21 mouse cellular contexts compared by ENCODE assay signal in the genomic region with DNA sequence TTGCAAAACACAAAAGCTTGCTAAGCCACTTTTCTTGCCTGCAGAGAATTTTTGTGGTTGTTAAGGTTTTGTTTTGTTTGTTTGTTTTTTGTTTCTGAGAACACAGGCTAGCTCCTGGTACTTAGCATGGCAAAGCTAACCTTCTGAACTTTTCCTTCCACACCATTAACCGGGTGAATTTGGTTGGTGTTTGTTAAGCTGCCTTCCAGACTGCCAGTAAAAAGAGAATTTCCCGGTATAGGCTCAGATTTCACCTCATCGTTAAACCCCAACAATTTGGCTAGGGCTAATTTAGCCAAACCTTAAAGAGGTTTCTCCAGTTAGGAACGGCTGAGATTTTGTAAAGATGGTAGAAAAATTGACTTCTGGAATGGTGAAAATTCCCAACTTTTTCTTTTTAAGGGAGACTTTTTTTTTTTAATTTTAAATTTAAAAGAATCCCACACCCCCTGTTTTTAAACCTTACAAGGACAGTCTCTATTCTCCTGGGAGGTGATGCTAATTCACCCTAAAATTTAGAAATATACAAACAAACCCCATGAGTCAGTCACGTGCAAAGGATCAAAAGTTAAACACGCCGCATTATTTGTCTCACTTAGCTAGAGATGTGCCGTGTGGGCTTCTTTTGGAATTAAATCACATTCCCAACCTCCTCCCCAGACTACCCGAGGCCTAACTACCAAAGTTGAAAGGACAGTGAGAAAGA.
DNase-seq lines count a peak whose midpoint lies in the region; ATAC-seq and TF ChIP-seq lines count a peak whose summit lies in the region.
"Had no signal": no experiment of that assay in that cellular context is flagged by ENCODE, and none has a peak within 500 bp of the region (broad histone marks: within the 10 kb centered on the region; RNA-seq: fewer than 3 reads in every experiment).

No protein-coding gene starts in this region.

- no peak for TF ChIP-seq CTCF in kidney, postnatal 0 days (IDR thresholded peaks at IDR 0.05; ENCODE audit: low read depth)
- TF ChIP-seq CTCF in Patski (IDR thresholded peaks at IDR 0.05) = no peak

- H3K36me3 ChIP-seq in embryonic facial prominence, embryonic 11.5 days (replicated peaks; ENCODE audit: control insufficient read depth, insufficient read depth, low read depth, low read length) = no peaks in the 10 kb centered on the region
- H3K36me3 ChIP-seq in embryonic facial prominence, embryonic 10.5 days (replicated peaks) = no peaks in the 10 kb centered on the region
- no peaks in the 10 kb centered on the region for H3K36me3 ChIP-seq in kidney, postnatal 0 days (ENCODE audit: insufficient read depth, low read length)
- H3K36me3 ChIP-seq in limb, embryonic 11.5 days (ENCODE audit: control insufficient read depth, insufficient read depth, low read length) = no peaks in the 10 kb centered on the region
- H3K36me3 ChIP-seq in hindbrain, embryonic 10.5 days = no peaks in the 10 kb centered on the region
- H3K36me3 ChIP-seq: embryonic facial prominence, embryonic 15.5 days; heart, embryonic 13.5 days had no signal

- H3K27me3 ChIP-seq in embryonic facial prominence, embryonic 11.5 days (ENCODE audit: control insufficient read depth, insufficient read depth, low read length) = no peaks in the 10 kb centered on the region
- H3K27me3 ChIP-seq in embryonic facial prominence, embryonic 10.5 days (replicated peaks; ENCODE audit: low read depth, poor library complexity, severe bottlenecking) = no peaks in the 10 kb centered on the region
- no peaks in the 10 kb centered on the region for H3K27me3 ChIP-seq in kidney, postnatal 0 days (ENCODE audit: insufficient read depth, low read length)
- H3K27me3 ChIP-seq in Patski = no peaks in the 10 kb centered on the region
- no peaks in the 10 kb centered on the region for H3K27me3 ChIP-seq in limb, embryonic 11.5 days (ENCODE audit: control insufficient read depth, insufficient read depth, low read length)
- H3K27me3 ChIP-seq in hindbrain, embryonic 10.5 days (ENCODE audit: insufficient read depth, poor library complexity, severe bottlenecking) = no peaks in the 10 kb centered on the region
- H3K27me3 ChIP-seq: embryonic facial prominence, embryonic 15.5 days; heart, embryonic 13.5 days had no signal

- no peaks in the 10 kb centered on the region for H3K9me3 ChIP-seq in embryonic facial prominence, embryonic 11.5 days (replicated peaks; ENCODE audit: control insufficient read depth, low read length)
- H3K9me3 ChIP-seq in embryonic facial prominence, embryonic 10.5 days = no peaks in the 10 kb centered on the region
- no peaks in the 10 kb centered on the region for H3K9me3 ChIP-seq in kidney, postnatal 0 days (replicated peaks; ENCODE audit: low read length)
- H3K9me3 ChIP-seq in limb, embryonic 11.5 days (ENCODE audit: control insufficient read depth, low read length) = no peaks in the 10 kb centered on the region
- no peaks in the 10 kb centered on the region for H3K9me3 ChIP-seq in hindbrain, embryonic 10.5 days
- H3K9me3 ChIP-seq: embryonic facial prominence, embryonic 15.5 days; heart, embryonic 13.5 days had no signal

- peak; percentile 57 for DNase-seq in embryonic facial prominence, embryonic 11.5 days (ENCODE audit: low spot score)
- DNase-seq in embryonic facial prominence, embryonic 10.5 days (ENCODE audit: low spot score) = no peak
- DNase-seq in kidney, postnatal 0 days (ENCODE audit: low spot score) = peak; percentile 60
- no peak for DNase-seq in kidney, postnatal 10 days
- DNase-seq in Patski (ENCODE audit: low read depth, low spot score) = peak; percentile 67
- DNase-seq in limb, embryonic 11.5 days (ENCODE audit: low spot score) = peak; percentile 29
- no peak for DNase-seq in hindbrain, embryonic 10.5 days (ENCODE audit: low spot score)
- DNase-seq in heart, postnatal 36 days = no peak
- DNase-seq: adrenal gland, postnatal 25 days; cerebellum, adult 2 months; heart, postnatal 4 days; kidney, postnatal 14 days; right cerebral cortex, adult 18-20 months; thymus, postnatal 14 days had no signal

- POLR2A ChIA-PET in Patski (lab: Charles Lee) = interaction anchor here (0.6 to 1.2 kb wide), 2 partner anchors 21 to 139 kb away, joined by 3 to 4 read pairs; no protein-coding TSS in a partner anchor

- 29% methylated on average over 9 of the region's 9 CpGs for WGBS in embryonic facial prominence, embryonic 11.5 days
- WGBS in embryonic facial prominence, embryonic 10.5 days = 39% methylated on average over 9 of the region's 9 CpGs
- 35% methylated on average over 9 of the region's 9 CpGs for WGBS in kidney, postnatal 0 days
- WGBS in limb, embryonic 11.5 days = 19% methylated on average over 9 of the region's 9 CpGs
- 53% methylated on average over 9 of the region's 9 CpGs for WGBS in hindbrain, embryonic 10.5 days

- H3K9ac ChIP-seq in embryonic facial prominence, embryonic 11.5 days (replicated peaks; ENCODE audit: low read length) = no peak overlapping the region
- H3K9ac ChIP-seq in kidney, postnatal 0 days (ENCODE audit: low read depth, low read length) = no peak overlapping the region
- no peak overlapping the region for H3K9ac ChIP-seq in limb, embryonic 11.5 days (ENCODE audit: low read length)
- H3K9ac ChIP-seq: embryonic facial prominence, embryonic 15.5 days; heart, embryonic 13.5 days had no signal

- no peak for ATAC-seq in embryonic facial prominence, embryonic 11.5 days (replicated peaks; ENCODE audit: insufficient number of reproducible peaks, low FRiP score, low TSS enrichment, low read depth)
- ATAC-seq in kidney, postnatal 0 days (replicated peaks; ENCODE audit: low FRiP score, low read depth) = no peak
- ATAC-seq in Patski = peak; percentile 86
- peak; percentile 44; the same call in 1 of the 2 replicates for ATAC-seq in limb, embryonic 11.5 days (ENCODE audit: insufficient number of reproducible peaks, low FRiP score, low TSS enrichment, low read depth)
- ATAC-seq: CD4-positive, CD25-positive, alpha-beta regulatory T cell, adult 4 months; hindbrain, embryonic 16.5 days; intestine, embryonic 16.5 days had no signal

- H3K27ac ChIP-seq in embryonic facial prominence, embryonic 11.5 days (replicated peaks; ENCODE audit: low read depth, low read length) = no peak overlapping the region
- H3K27ac ChIP-seq in embryonic facial prominence, embryonic 10.5 days (replicated peaks) = no peak overlapping the region
- H3K27ac ChIP-seq in kidney, postnatal 0 days = no peak overlapping the region
- no peak overlapping the region for H3K27ac ChIP-seq in limb, embryonic 11.5 days (replicated peaks; ENCODE audit: low read depth, low read length)
- no peak overlapping the region for H3K27ac ChIP-seq in hindbrain, embryonic 10.5 days
- H3K27ac ChIP-seq: embryonic facial prominence, embryonic 15.5 days; heart, embryonic 13.5 days; macrophage had no signal

- no peak overlapping the region for H3K4me3 ChIP-seq in embryonic facial prominence, embryonic 11.5 days (ENCODE audit: low read depth, low read length)
- H3K4me3 ChIP-seq in embryonic facial prominence, embryonic 10.5 days = no peak overlapping the region
- no peak overlapping the region for H3K4me3 ChIP-seq in kidney, postnatal 0 days (replicated peaks; ENCODE audit: low read depth, low read length)
- H3K4me3 ChIP-seq in limb, embryonic 11.5 days (ENCODE audit: low read depth, low read length) = no peak overlapping the region
- H3K4me3 ChIP-seq in hindbrain, embryonic 10.5 days = no peak overlapping the region
- H3K4me3 ChIP-seq: embryonic facial prominence, embryonic 15.5 days; heart, embryonic 13.5 days had no signal

- in situ Hi-C loops in Patski (cut with MboI; ENCODE audit: low pct_unique_long_range_greater_than_20kb) = no loop called here

- CTCF ChIA-PET in Patski (lab: Charles Lee) = interaction anchor here (0.8 to 1.4 kb wide), 4 partner anchors 9 to 108 kb away, joined by 3 to 4 read pairs (median 4); a partner anchor contains a TSS

- no peak overlapping the region for H3K4me2 ChIP-seq in embryonic facial prominence, embryonic 11.5 days (ENCODE audit: low read depth, low read length)
- H3K4me2 ChIP-seq in kidney, postnatal 0 days (ENCODE audit: low read length) = no peak overlapping the region
- H3K4me2 ChIP-seq in limb, embryonic 11.5 days (ENCODE audit: low read depth, severe bottlenecking) = no peak overlapping the region
- H3K4me2 ChIP-seq: embryonic facial prominence, embryonic 15.5 days; heart, embryonic 13.5 days; midbrain, embryonic 11.5 days had no signal

- H3K4me1 ChIP-seq in embryonic facial prominence, embryonic 11.5 days (ENCODE audit: control insufficient read depth, insufficient read depth, low read length) = no peaks in the 10 kb centered on the region; the same call in 1 of the 2 replicates
- peaks cover 20% of the 10 kb centered on the region for H3K4me1 ChIP-seq in embryonic facial prominence, embryonic 10.5 days
- H3K4me1 ChIP-seq in kidney, postnatal 0 days (replicated peaks; ENCODE audit: insufficient read depth, low read length) = peaks cover 13% of the 10 kb centered on the region
- peaks cover 5% of the 10 kb centered on the region; the same call in 1 of the 2 replicates for H3K4me1 ChIP-seq in limb, embryonic 11.5 days (ENCODE audit: control insufficient read depth, insufficient read depth, low read length)
- H3K4me1 ChIP-seq in hindbrain, embryonic 10.5 days (replicated peaks) = peaks cover 12% of the 10 kb centered on the region

- intact Hi-C loops in heart, postnatal 36 days (cut with DNase I) = no loop called here

Comparison
In these comparisons a context has a peak if more than half of its experiments do, and no peak if none do; other contexts are left out.
1. DNase-seq: peak in embryonic facial prominence, embryonic 11.5 days (single experiment), kidney, postnatal 0 days (single experiment), Patski (single experiment) and limb, embryonic 11.5 days (single experiment); none in embryonic facial prominence, embryonic 10.5 days (single experiment), kidney, postnatal 10 days (single experiment), hindbrain, embryonic 10.5 days (single experiment) and heart, postnatal 36 days (0 of 2).
2. ATAC-seq: peak in Patski (single experiment) and limb, embryonic 11.5 days (single experiment); none in embryonic facial prominence, embryonic 11.5 days (single experiment) and kidney, postnatal 0 days (single experiment).